Mouse (Mus musculus) regulatory T cell (primary cell): ENCODE measurements around the gene Serpina3b.
"Not testable (repeated sequence)": the region's sequence is repeated elsewhere in the genome, so short reads cannot be mapped to it uniquely, and the experiment has no call there.

Source experiments
- in situ Hi-C: fragments of 300-600 bp; cut with MboI, MseI; formaldehyde crosslinking; loops from one replicate; pipeline ENCODE4 v1.15.1; 2025; ENCODE audit warnings: high pct_unique_total_duplicates

The Serpina3b gene

GRCm38 (mm10) chr12:104127696-104128095, at the start of gene Serpina3b:
Serpina3b (plus strand) TSS chr12:104127996.
- in situ Hi-C loops: no loop called here

DNA sequence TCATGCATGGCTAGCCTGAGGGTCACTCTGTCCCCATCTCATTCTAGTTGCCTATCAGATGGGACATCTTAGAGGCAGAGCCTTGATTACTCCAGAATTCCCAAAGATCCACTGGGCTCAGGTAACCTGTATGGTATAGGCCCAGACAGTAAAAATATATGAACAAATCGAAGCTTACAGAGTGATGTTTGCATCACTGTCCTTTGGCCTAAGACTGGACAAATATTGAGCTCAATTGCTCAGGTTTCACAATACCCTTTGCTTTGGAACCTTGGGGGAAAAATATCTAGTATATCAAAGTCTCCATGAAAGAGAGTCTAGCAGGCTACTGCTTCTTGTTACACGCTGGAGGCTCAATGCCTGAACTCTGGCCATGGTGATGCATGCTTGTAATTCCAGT, 37.7 kb upstream of the Serpina3b start:
- in situ Hi-C loops: no loop called here

GRCm38 (mm10) chr12:104091303-104091702, 36.5 kb upstream of the Serpina3b start:
- in situ Hi-C loops: no loop called here

GRCm38 (mm10) chr12:104100768-104101167, 27.0 kb upstream of the Serpina3b start, which contains the start of gene Serpina5:
Serpina5 (plus strand) TSS chr12:104101113.
- in situ Hi-C loops: no loop called here

- in situ Hi-C loops: no loop called here
Measured at GRCm38 (mm10) chr12:104105847-104106246, 21.9 kb upstream of the Serpina3b start.

DNA sequence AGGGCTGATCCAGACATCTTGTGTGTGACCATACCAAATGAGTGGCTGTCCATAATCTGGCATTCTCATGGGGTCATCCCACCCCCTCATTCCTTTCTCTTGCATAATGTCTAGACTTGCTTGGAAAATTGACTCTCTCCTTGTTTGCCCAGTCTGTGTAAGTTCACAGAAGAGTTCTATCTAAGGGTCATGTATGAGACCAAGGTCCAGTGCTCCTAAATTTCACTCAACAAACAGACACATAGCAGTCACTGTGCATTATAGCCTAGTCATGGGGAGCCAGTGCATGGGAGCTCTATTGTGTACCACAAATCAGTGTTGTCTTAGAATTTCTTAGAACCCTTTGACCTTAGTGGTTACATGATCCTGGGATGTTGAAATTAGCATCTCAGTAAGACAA, 20.9 kb upstream of the Serpina3b start:
- in situ Hi-C loops: no loop called here

- in situ Hi-C loops: no loop called here
Measured at GRCm38 (mm10) chr12:104108507-104108906, 19.3 kb upstream of the Serpina3b start.

DNA sequence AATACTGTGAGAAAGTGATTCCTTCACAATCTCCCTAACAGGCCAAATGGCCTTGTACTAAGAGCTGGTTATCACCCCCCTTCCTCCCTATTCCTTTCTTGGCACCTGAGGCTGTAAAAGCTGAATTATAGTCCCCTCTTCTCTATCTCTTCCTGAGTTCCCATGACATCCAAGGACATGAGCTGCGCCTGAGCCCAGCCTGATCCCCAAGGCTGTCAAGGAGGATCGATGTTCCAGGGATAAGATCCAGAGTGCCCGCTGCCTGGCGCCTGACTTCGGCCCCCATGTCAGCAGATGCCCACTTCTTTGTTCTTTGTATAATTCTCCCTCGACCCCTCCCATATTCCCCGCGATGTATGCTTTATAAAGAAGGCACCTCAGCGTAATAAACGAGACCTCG, 15.5 kb upstream of the Serpina3b start, which contains the start of gene Serpina3a:
Serpina3a (plus strand) TSS at position 392 of the 400 bp plus-strand sequence.
- in situ Hi-C loops: not testable (repeated sequence)

DNA sequence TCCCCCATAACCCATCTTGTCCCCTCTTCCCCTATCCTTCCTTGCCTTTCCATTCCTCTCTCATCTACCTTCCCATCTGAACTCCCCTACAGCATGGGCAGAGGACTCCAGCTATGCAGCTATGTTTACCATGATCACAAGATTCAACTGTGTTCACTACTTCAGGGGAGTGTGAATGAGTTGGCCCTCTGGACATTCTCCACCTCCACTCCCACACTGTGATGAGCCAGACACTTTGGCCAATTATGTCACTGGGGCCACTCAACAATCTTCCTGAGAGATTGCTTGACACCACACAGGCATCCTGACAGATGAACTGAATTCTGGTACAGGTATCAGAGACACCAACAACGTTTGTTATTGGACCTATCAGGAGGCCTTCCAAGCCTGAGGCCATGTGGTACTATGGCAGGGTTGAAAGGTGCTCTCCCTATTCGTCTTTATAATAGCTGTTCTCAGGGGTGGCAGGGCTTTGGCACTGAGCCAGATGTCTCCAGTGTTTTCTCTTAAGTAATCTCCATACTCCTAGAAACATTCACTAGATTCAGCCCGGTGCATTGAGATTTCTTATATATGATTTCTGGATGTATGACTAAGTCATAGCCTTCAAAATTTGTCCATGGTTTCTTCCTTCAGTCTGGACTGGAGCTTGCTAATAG, 12.7 kb upstream of the Serpina3b start:
- in situ Hi-C loops: no loop called here

GRCm38 (mm10) chr12:104123097-104123496, 4.7 kb upstream of the Serpina3b start:
- in situ Hi-C loops: no loop called here

GRCm38 (mm10) chr12:104123996-104124395, 3.8 kb upstream of the Serpina3b start:
- in situ Hi-C loops: no loop called here

DNA sequence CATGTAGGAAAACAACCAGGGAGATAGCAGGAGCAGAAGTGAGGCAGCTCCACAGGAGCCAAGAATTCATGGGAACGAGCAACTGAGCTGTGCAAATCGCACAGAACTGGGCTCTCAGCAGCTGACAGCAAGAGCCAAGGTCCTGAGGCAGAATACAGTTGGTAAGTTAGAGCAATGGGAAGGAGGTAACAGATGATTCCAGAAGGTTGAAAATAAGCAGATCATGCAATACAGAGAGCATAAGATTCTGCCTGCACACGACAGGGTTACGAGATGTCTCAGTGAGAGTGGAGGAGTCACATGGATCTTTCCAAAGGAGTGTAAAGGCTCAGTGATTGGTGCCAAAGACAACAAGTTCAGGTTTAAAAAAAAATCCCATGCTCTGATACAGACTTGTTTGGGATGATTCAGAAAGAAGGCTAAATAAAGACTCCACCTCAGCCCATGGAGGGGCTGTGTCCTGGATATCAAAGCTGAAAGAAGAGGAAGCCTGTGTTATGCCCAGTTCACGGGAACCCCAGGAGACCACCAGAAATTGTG, 2.7 kb upstream of the Serpina3b start:
- in situ Hi-C loops: no loop called here

DNA sequence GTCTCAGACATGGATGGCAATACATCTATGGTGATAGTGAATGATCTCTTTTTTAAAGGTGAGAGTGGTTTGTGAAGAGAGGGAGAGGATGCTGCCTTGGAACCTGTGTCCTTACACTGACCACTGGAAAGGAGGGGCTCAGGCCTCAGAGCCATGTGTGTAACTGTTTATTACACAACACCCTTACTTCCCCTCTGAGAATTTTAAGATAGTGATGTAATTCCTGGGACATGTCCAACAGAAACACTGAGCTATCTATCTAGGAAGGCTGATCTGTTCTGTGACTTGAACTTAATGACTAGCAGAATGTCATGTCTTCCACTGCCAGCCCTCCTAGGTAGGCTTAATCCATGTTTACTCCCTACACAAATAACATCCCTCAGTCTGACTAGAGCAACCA, 3.2 kb downstream of the Serpina3b start:
- in situ Hi-C loops: no loop called here

DNA sequence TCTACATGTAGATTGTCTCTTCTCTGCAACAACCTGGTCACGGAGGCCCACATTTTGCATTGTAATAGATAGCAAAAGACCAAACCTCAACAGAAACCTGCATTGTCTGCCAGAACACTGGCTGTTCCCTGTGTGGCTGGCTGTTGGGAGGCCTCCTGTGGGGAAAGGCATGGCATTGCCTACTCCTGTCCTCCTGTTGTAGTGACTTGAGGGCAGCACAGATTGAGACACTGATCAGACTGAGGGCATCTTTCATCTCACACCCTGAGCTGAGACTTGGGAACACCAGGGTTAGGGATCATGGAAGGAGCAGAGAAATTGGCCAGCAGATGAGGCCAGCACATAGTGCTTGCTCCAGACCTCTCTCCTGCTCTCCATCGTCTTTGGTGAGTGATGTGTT, 10.4 kb downstream of the Serpina3b start:
- in situ Hi-C loops: no loop called here

- in situ Hi-C loops: loop anchor here (10.0 kb wide), 1 partner anchor 1576 kb away; no protein-coding TSS in a partner anchor
Measured at GRCm38 (mm10) chr12:104140543-104141103, 12.8 kb downstream of the Serpina3b start.

DNA sequence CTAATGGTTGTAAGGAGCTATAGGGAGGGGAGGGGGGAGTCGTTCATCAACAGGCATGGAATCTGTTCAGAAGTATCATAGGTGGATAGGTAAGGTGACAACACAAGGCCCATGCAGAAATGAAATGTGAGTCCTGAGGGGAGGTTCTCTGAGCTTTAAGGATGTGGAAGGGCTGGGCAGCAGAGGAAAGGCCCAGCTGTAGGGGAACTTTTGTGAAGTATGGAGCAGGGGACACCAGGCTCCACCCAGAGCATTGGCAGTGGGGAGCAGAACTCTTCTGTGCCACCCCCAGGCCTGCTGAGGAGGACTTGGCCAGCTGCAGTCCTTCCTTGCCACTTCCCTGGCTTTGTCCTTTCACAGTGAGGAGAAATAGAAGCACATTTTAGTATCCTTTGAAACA, 13.7 kb downstream of the Serpina3b start:
- in situ Hi-C loops: loop anchor here (10.0 kb wide), 1 partner anchor 1577 kb away; no protein-coding TSS in a partner anchor

GRCm38 (mm10) chr12:104142427-104142826, 14.6 kb downstream of the Serpina3b start:
- in situ Hi-C loops: loop anchor here (10.0 kb wide), 1 partner anchor 1578 kb away; no protein-coding TSS in a partner anchor

DNA sequence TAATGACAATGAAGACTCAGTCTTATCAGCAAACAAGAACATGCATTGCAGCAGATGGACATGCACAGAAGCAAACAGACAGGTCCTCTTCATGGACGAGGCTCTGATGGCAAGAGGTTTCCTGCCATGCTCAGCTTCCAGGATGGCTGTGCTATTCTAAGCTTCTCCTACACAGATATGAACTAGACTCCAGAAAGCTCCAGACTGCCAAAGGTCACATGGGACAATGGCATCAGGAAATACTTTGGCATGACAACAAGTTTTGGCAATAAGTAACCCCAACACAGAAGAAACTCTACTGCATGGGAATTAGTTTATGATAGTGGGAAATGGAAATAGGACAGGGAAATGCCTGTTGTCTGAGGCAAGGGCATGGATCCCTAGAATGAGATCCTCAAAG, 15.5 kb downstream of the Serpina3b start:
- in situ Hi-C loops: loop anchor here (10.0 kb wide), 1 partner anchor 1578 kb away; no protein-coding TSS in a partner anchor

DNA sequence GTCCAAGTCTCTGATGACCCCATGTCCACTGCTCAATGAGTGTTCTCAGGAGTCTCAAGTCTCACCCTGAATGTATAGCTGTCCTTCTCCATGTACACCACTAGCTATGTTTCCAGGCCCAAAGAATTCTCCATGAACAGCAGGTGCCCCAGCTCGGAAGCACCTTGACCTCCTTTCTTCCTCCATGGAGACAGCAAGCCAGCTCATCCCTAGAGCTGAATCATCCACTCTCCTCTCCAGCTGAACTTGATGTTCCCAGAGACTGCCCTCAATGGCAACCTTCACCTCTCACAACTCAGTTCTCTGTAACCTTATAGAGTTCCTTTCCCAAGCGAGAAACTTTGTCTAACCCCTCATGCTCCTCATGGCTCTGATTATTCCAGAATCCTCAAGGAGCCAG, 17.8 kb downstream of the Serpina3b start:
- in situ Hi-C loops: loop anchor here (10.0 kb wide), 1 partner anchor 1581 kb away; no protein-coding TSS in a partner anchor

GRCm38 (mm10) chr12:104151989-104152388, 24.2 kb downstream of the Serpina3b start:
- in situ Hi-C loops: no loop called here

DNA sequence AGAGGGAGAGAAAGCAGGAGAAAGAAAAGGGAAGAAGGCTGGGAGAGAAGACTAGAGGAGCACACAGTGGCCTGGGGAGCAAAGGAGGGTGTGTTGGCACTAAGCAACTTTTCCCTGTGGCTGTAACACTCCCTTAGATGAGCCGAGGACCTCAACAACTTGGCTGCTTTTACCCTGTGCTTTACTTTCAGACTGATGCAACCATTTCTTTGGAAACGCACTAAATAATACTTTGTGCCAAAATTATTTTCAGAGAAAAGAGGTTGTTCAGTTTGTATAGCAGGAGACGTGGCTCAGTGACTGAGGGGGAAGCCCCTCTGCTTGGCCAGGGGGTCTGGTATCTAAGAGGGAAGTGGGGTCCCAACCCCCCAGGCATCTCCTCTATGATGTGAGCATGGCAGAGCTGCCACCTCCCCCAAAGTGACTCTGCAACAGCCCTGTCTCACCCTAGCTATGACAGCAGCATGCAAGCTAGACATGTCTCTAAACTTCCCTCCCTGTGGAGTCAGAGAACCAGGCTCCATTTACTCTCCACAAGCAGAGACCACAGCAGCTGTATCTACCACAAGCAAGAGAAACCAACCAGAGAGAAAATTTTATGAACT, 25.3 kb downstream of the Serpina3b start:
- in situ Hi-C loops: no loop called here

GRCm38 (mm10) chr12:104153656-104154055, 25.9 kb downstream of the Serpina3b start, which contains the start of gene Serpina3c:
Serpina3c (minus strand) TSS chr12:104153870.
- in situ Hi-C loops: no loop called here
